Mouse (Mus musculus): ENCODE results near the gene Orc1. TPM values are rescaled to one million over a fixed set of nuclear protein-coding genes. Genes with fewer than 3 reads are reported as not detected.

Gene Orc1
- polyA plus RNA-seq, 1 experiment from 2014 or later: 12.7 TPM

- WGBS: 88% methylated on average over 3 of the region's 3 CpGs
- Histone ChIP-seq H3K4me3 (no peak overlapping the region), H3K4me2 (no peak overlapping the region), H3K9ac (no peak overlapping the region), H3K4me1 (no peaks in the 10 kb centered on the region), H3K27ac (no peak overlapping the region), H3K36me3 (peaks cover 91% of the 10 kb centered on the region), H3K27me3 (no peaks in the 10 kb centered on the region), H3K9me3 (no peaks in the 10 kb centered on the region)
- no peak for ATAC-seq (ENCODE audit: insufficient number of reproducible peaks, insufficient read depth, low FRiP score, low TSS enrichment, low read depth)
These were observed 58.5 kb downstream of the Orc1 start for GRCm38 (mm10) chr4:108637721-108638120.

- Histone ChIP-seq H3K27ac (no peak overlapping the region), H3K4me3 (no peak overlapping the region), H3K36me3 (peaks cover 89% of the 10 kb centered on the region), H3K27me3 (no peaks in the 10 kb centered on the region), H3K9ac (no peak overlapping the region), H3K4me2 (no peak overlapping the region), H3K4me1 (no peaks in the 10 kb centered on the region), H3K9me3 (no peaks in the 10 kb centered on the region)
- no peak for ATAC-seq (ENCODE audit: insufficient number of reproducible peaks, insufficient read depth, low FRiP score, low TSS enrichment, low read depth)
- WGBS: 87% methylated on average over 5 of the region's 5 CpGs
These were observed 59.5 kb downstream of the Orc1 start for GRCm38 (mm10) chr4:108638752-108639151.

- H3K9me3 ChIP-seq: no peaks in the 10 kb centered on the region
- no peaks in the 10 kb centered on the region for H3K4me1 ChIP-seq
- 74% methylated on average over 2 of the region's 2 CpGs for WGBS
- no peaks in the 10 kb centered on the region for H3K27me3 ChIP-seq
- ATAC-seq (ENCODE audit: insufficient number of reproducible peaks, insufficient read depth, low FRiP score, low TSS enrichment, low read depth): no peak
- H3K4me2 ChIP-seq: no peak overlapping the region
- H3K9ac ChIP-seq: no peak overlapping the region
- no peak overlapping the region for H3K27ac ChIP-seq
- no peak overlapping the region for H3K4me3 ChIP-seq
- peaks cover 27% of the 10 kb centered on the region for H3K36me3 ChIP-seq
These were observed 85.2 kb downstream of the Orc1 start for GRCm38 (mm10) chr4:108664407-108664806.

Other genes with a start within 250 kb of the Orc1 start
- 2.1 and 2.8 TPM in 2 replicates for gene Shisal2a, start 196.1 kb upstream of the Orc1 start, polyA plus RNA-seq (2015; fragmentation: Nextera tagmentation; extraction: Ambion mirVana)
- gene Gpx7, start 172.5 kb upstream of the Orc1 start, polyA plus RNA-seq (2015; fragmentation: Nextera tagmentation; extraction: Ambion mirVana): 86.0 and 102 TPM in 2 replicates
- 103 and 125 TPM in 2 replicates for gene Tut4, start 120.0 kb upstream of the Orc1 start, polyA plus RNA-seq (2015; fragmentation: Nextera tagmentation; extraction: Ambion mirVana)
- 99.5 and 101 TPM in 2 replicates for gene Prpf38a, start 87 bp upstream of the Orc1 start, polyA plus RNA-seq (2015; fragmentation: Nextera tagmentation; extraction: Ambion mirVana)
- 34.5 and 37.2 TPM in 2 replicates for gene Cc2d1b, start 40.5 kb downstream of the Orc1 start, polyA plus RNA-seq (2015; fragmentation: Nextera tagmentation; extraction: Ambion mirVana)
- gene 3110021N24Rik, start 140.2 kb downstream of the Orc1 start, polyA plus RNA-seq (2015; fragmentation: Nextera tagmentation; extraction: Ambion mirVana): 2.6 and 4.1 TPM in 2 replicates
- gene Zfyve9, start 201.4 kb downstream of the Orc1 start, polyA plus RNA-seq (2015; fragmentation: Nextera tagmentation; extraction: Ambion mirVana): 6.6 and 7.2 TPM in 2 replicates

All from embryonic facial prominence, embryonic 13.5 days (tissue).